Mouse (Mus musculus): ENCODE measurements around the gene Trim14. TPM values are rescaled to one million over a fixed set of nuclear protein-coding genes. Genes with fewer than 3 reads are reported as not detected.

Trim14 gene
- polyA plus RNA-seq, 1 experiment from 2014 or later = 11.4 TPM

- DNase-seq (ENCODE audit: low spot score) (no peak), ATAC-seq (replicated peaks; ENCODE audit: low FRiP score, low TSS enrichment, low read depth) (no peak)
- H3K4me2 ChIP-seq (ENCODE audit: low read length) = no peak overlapping the region
- no peaks in the 10 kb centered on the region for H3K9me3 ChIP-seq (ENCODE audit: control insufficient read depth, low read length)
- 94% methylated on average over 13 of the region's 13 CpGs for WGBS
- H3K27ac ChIP-seq (ENCODE audit: low read depth) = no peak overlapping the region
- no peaks in the 10 kb centered on the region for H3K4me1 ChIP-seq (replicated peaks; ENCODE audit: control insufficient read depth, insufficient read depth, low read length)
- no peaks in the 10 kb centered on the region for H3K36me3 ChIP-seq (ENCODE audit: control insufficient read depth, insufficient read depth, low read length)
- no peak overlapping the region for H3K9ac ChIP-seq (ENCODE audit: low read length)
- H3K27me3 ChIP-seq (replicated peaks; ENCODE audit: control insufficient read depth, insufficient read depth, low read length) = no peaks in the 10 kb centered on the region
- H3K4me3 ChIP-seq (ENCODE audit: low read depth, low read length) = no peak overlapping the region
These were observed 7.6 kb upstream of the Trim14 start for GRCm38 (mm10) chr4:46543366-46544050.

- H3K4me1 ChIP-seq (replicated peaks; ENCODE audit: control insufficient read depth, insufficient read depth, low read length) = no peaks in the 10 kb centered on the region
- H3K4me3 ChIP-seq (ENCODE audit: low read depth, low read length) = no peak overlapping the region
- H3K9ac ChIP-seq (ENCODE audit: low read length) = no peak overlapping the region
- no peak overlapping the region for H3K4me2 ChIP-seq (ENCODE audit: low read length)
- no peak overlapping the region for H3K27ac ChIP-seq (ENCODE audit: low read depth)
- no peaks in the 10 kb centered on the region for H3K9me3 ChIP-seq (ENCODE audit: control insufficient read depth, low read length)
- ATAC-seq (replicated peaks; ENCODE audit: low FRiP score, low TSS enrichment, low read depth) (no peak), DNase-seq (ENCODE audit: low spot score) (no peak)
- 49% methylated on average over 9 of the region's 9 CpGs for WGBS
- H3K36me3 ChIP-seq (ENCODE audit: control insufficient read depth, insufficient read depth, low read length) = no peaks in the 10 kb centered on the region
- peaks cover 7% of the 10 kb centered on the region for H3K27me3 ChIP-seq (replicated peaks; ENCODE audit: control insufficient read depth, insufficient read depth, low read length)
These were observed 5.8 kb upstream of the Trim14 start for GRCm38 (mm10) chr4:46541707-46542106.

GRCm38 (mm10) chr4:46539167-46539566 is 3.2 kb upstream of the Trim14 start:
- Histone ChIP-seq H3K4me3 (ENCODE audit: low read depth, low read length) (no peak overlapping the region), H3K9ac (ENCODE audit: low read length) (no peak overlapping the region), H3K27me3 (replicated peaks; ENCODE audit: control insufficient read depth, insufficient read depth, low read length) (peaks cover 30% of the 10 kb centered on the region), H3K9me3 (ENCODE audit: control insufficient read depth, low read length) (no peaks in the 10 kb centered on the region), H3K4me1 (replicated peaks; ENCODE audit: control insufficient read depth, insufficient read depth, low read length) (no peaks in the 10 kb centered on the region), H3K36me3 (ENCODE audit: control insufficient read depth, insufficient read depth, low read length) (no peaks in the 10 kb centered on the region), H3K4me2 (ENCODE audit: low read length) (no peak overlapping the region), H3K27ac (ENCODE audit: low read depth) (no peak overlapping the region)
- ATAC-seq (replicated peaks; ENCODE audit: low FRiP score, low TSS enrichment, low read depth) = no peak
- DNase-seq (ENCODE audit: low spot score) = no peak
- WGBS = 63% methylated on average over 9 of the region's 9 CpGs

GRCm38 (mm10) chr4:46535094-46535830 is 679 bp downstream of the Trim14 start:
- Histone ChIP-seq H3K27me3 (replicated peaks; ENCODE audit: control insufficient read depth, insufficient read depth, low read length) (peaks cover 35% of the 10 kb centered on the region), H3K4me1 (replicated peaks; ENCODE audit: control insufficient read depth, insufficient read depth, low read length) (no peaks in the 10 kb centered on the region), H3K36me3 (ENCODE audit: control insufficient read depth, insufficient read depth, low read length) (no peaks in the 10 kb centered on the region), H3K27ac (ENCODE audit: low read depth) (0 out of 2 replicates have a peak overlapping the region, but pooled peaks have one; percentile 19), H3K9me3 (ENCODE audit: control insufficient read depth, low read length) (no peaks in the 10 kb centered on the region), H3K4me2 (ENCODE audit: low read length) (peak overlapping the region; percentile 57), H3K9ac (ENCODE audit: low read length) (peak overlapping the region; percentile 40; the same call in 1 of the 2 replicates), H3K4me3 (ENCODE audit: low read depth, low read length) (peak overlapping the region; percentile 44)
- ATAC-seq (replicated peaks; ENCODE audit: low FRiP score, low TSS enrichment, low read depth) = 0 out of 2 replicates have a peak, but pooled peaks have one; percentile 25
- WGBS = 5% methylated on average over 16 of the region's 16 CpGs
- peak; percentile 59 for DNase-seq (ENCODE audit: low spot score)

DNA sequence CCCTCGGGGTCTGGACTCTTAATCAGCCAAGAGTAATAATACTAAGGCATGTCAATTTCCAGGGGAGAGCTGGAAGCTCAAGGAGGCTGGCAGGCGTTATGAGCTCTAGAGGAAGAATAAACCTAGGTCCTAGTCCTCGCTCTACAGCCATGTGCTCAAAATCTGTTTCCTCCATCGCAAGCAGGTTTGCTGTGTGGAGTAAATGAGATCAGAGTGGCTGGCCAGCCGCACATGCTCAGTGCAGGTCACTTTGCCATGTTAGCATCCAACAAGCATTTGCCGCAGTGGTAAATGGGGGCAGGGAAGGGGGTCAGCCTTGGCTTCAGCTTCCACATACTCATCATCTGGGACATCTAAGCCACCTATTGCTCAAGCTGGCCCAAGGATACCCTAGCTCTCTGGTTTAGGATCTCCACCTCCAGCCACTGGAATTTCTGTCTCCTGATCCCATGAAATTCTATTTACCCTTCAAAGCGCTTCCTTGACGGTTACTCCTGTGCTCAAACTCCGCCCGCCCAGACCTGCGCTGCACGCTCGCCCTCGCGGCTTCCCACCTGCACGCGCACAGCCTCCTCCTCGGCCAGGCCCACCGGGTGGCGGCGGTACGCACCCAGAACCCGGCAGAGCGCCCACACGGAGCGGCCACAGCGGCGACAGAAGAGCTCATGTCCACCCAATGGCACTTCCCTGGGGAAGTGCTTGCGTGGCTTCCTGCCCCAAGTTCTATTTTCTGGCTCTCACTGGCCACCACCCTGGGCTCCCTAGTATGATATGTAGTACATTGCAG is 1.8 kb downstream of the Trim14 start:
- Histone ChIP-seq H3K36me3 (ENCODE audit: control insufficient read depth, insufficient read depth, low read length) (no peaks in the 10 kb centered on the region), H3K27ac (ENCODE audit: low read depth) (no peak overlapping the region), H3K4me1 (replicated peaks; ENCODE audit: control insufficient read depth, insufficient read depth, low read length) (no peaks in the 10 kb centered on the region), H3K4me3 (ENCODE audit: low read depth, low read length) (peak overlapping the region; percentile 12), H3K27me3 (replicated peaks; ENCODE audit: control insufficient read depth, insufficient read depth, low read length) (peaks cover 35% of the 10 kb centered on the region), H3K9me3 (ENCODE audit: control insufficient read depth, low read length) (no peaks in the 10 kb centered on the region), H3K9ac (ENCODE audit: low read length) (peak overlapping the region; percentile 20; the same call in 1 of the 2 replicates), H3K4me2 (ENCODE audit: low read length) (peak overlapping the region; percentile 57)
- 12% methylated on average over 29 of the region's 29 CpGs for WGBS
- DNase-seq (ENCODE audit: low spot score) = peak; percentile 66
- ATAC-seq (replicated peaks; ENCODE audit: low FRiP score, low TSS enrichment, low read depth) = no peak

- Histone ChIP-seq H3K4me2 (ENCODE audit: low read length) (no peak overlapping the region), H3K36me3 (ENCODE audit: control insufficient read depth, insufficient read depth, low read length) (no peaks in the 10 kb centered on the region), H3K27ac (ENCODE audit: low read depth) (no peak overlapping the region), H3K9me3 (ENCODE audit: control insufficient read depth, low read length) (no peaks in the 10 kb centered on the region), H3K4me3 (ENCODE audit: low read depth, low read length) (no peak overlapping the region), H3K4me1 (replicated peaks; ENCODE audit: control insufficient read depth, insufficient read depth, low read length) (no peaks in the 10 kb centered on the region), H3K9ac (ENCODE audit: low read length) (no peak overlapping the region), H3K27me3 (replicated peaks; ENCODE audit: control insufficient read depth, insufficient read depth, low read length) (peaks cover 30% of the 10 kb centered on the region)
- DNase-seq (ENCODE audit: low spot score) (no peak), ATAC-seq (replicated peaks; ENCODE audit: low FRiP score, low TSS enrichment, low read depth) (no peak)
- 83% methylated on average over 7 of the region's 7 CpGs for WGBS
These were observed 3.0 kb downstream of the Trim14 start for GRCm38 (mm10) chr4:46532926-46533325.

GRCm38 (mm10) chr4:46532511-46532910 is 3.4 kb downstream of the Trim14 start:
- Histone ChIP-seq H3K4me1 (replicated peaks; ENCODE audit: control insufficient read depth, insufficient read depth, low read length) (peaks cover under 1% of the 10 kb centered on the region; the same call in 1 of the 2 replicates), H3K27me3 (replicated peaks; ENCODE audit: control insufficient read depth, insufficient read depth, low read length) (peaks cover 30% of the 10 kb centered on the region), H3K4me2 (ENCODE audit: low read length) (no peak overlapping the region), H3K4me3 (ENCODE audit: low read depth, low read length) (no peak overlapping the region), H3K9ac (ENCODE audit: low read length) (no peak overlapping the region), H3K27ac (ENCODE audit: low read depth) (no peak overlapping the region), H3K36me3 (ENCODE audit: control insufficient read depth, insufficient read depth, low read length) (no peaks in the 10 kb centered on the region), H3K9me3 (ENCODE audit: control insufficient read depth, low read length) (no peaks in the 10 kb centered on the region)
- 80% methylated on average over 2 of the region's 2 CpGs for WGBS
- DNase-seq (ENCODE audit: low spot score) (no peak), ATAC-seq (replicated peaks; ENCODE audit: low FRiP score, low TSS enrichment, low read depth) (no peak)

DNA sequence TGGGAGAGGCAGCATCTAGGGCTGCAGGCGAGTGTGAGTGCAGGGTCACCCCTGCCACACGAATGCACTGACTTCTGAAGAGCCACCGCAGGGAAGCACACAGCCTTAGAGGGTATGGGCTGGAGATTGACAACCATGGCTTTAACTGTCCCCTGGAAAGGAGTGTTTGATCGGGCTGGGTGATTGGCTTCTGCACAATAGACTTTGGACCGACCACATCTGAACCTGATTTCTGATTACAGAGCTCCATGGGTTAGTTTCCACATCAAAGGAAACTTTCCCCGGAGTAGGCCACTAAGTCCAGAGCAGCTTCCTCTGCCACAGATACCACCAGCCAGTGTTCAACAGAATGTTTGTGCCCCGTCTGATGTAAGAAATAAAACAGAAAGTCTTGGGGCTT is 6.2 kb downstream of the Trim14 start:
- Histone ChIP-seq H3K9me3 (ENCODE audit: control insufficient read depth, low read length) (no peaks in the 10 kb centered on the region), H3K4me2 (ENCODE audit: low read length) (no peak overlapping the region), H3K4me3 (ENCODE audit: low read depth, low read length) (no peak overlapping the region), H3K9ac (ENCODE audit: low read length) (no peak overlapping the region), H3K36me3 (ENCODE audit: control insufficient read depth, insufficient read depth, low read length) (no peaks in the 10 kb centered on the region), H3K27me3 (replicated peaks; ENCODE audit: control insufficient read depth, insufficient read depth, low read length) (peaks cover 10% of the 10 kb centered on the region), H3K27ac (ENCODE audit: low read depth) (no peak overlapping the region), H3K4me1 (replicated peaks; ENCODE audit: control insufficient read depth, insufficient read depth, low read length) (peaks cover 5% of the 10 kb centered on the region; the same call in 1 of the 2 replicates)
- DNase-seq (ENCODE audit: low spot score) (no peak), ATAC-seq (replicated peaks; ENCODE audit: low FRiP score, low TSS enrichment, low read depth) (no peak)
- WGBS = 54% methylated on average over 7 of the region's 7 CpGs

Measured in intestine, embryonic 14.5 days (tissue).